Mouse (Mus musculus) lung, postnatal 0 days (tissue): ENCODE data around the gene Itgb4. TPM values are rescaled to one million over a fixed set of nuclear protein-coding genes. Genes with fewer than 3 reads are reported as not detected.

ENCODE experiments used
- ATAC-seq: fragments of 200-750 bp; cut with Nextera tagmentation; 2 replicates; pipeline ENCODE4 v1.8.0; 2017; ENCODE audit warnings: moderate library complexity
- DNase-seq: peaks from one replicate; pipeline ENCODE4 v3.0.0-alpha.2; 2016; ENCODE audit warnings: low spot score
- H3K27ac ChIP-seq: fragments of 300-500 bp; sonication (generic); 2 replicates; pipeline ENCODE4 v1.5.1; 2014; ENCODE audit warnings: antibody characterized with exemption, mild to moderate bottlenecking, low read length, mixed read lengths
- H3K27me3 ChIP-seq: fragments of 300-500 bp; sonication (generic); replicated peaks from 2 replicates; pipeline ENCODE4 v1.6.1; 2014; ENCODE audit warnings: low read length, mixed read lengths; ENCODE audit not compliant: insufficient read depth
- H3K36me3 ChIP-seq: fragments of 300-500 bp; sonication (generic); 2 replicates; pipeline ENCODE4 v1.6.1; 2014; ENCODE audit warnings: low read length, mixed read lengths; ENCODE audit not compliant: insufficient read depth
- H3K4me1 ChIP-seq: fragments of 300-500 bp; sonication (generic); 2 replicates; pipeline ENCODE4 v1.6.1; 2014; ENCODE audit warnings: antibody characterized with exemption, low read depth, low read length, mixed read lengths; ENCODE audit not compliant: insufficient read depth
- H3K4me2 ChIP-seq: fragments of 300-500 bp; sonication (generic); replicated peaks from 2 replicates; pipeline ENCODE4 v1.6.1; 2014; ENCODE audit warnings: low read depth, mild to moderate bottlenecking, low read length, moderate library complexity, mixed read lengths
- H3K4me3 ChIP-seq: fragments of 300-500 bp; sonication (generic); 2 replicates; pipeline ENCODE4 v1.5.1; 2014; ENCODE audit warnings: low read depth, low read length
- H3K9ac ChIP-seq: fragments of 300-500 bp; sonication (generic); replicated peaks from 2 replicates; pipeline ENCODE4 v1.6.1; 2014; ENCODE audit warnings: low read depth, mild to moderate bottlenecking
- H3K9me3 ChIP-seq: fragments of 300-500 bp; sonication (generic); 2 replicates; pipeline ENCODE4 v1.6.1; 2016; ENCODE audit warnings: low read length, mixed read lengths
- CTCF ChIP-seq: IDR thresholded peaks from 2 replicates; pipeline ENCODE4 v1.5.1; 2016; ENCODE audit warnings: antibody characterized with exemption, mild to moderate bottlenecking
- EP300 ChIP-seq: IDR thresholded peaks from 2 replicates; pipeline ENCODE4 v1.6.1; 2016; ENCODE audit warnings: antibody characterized with exemption, mild to moderate bottlenecking, control low read depth
- WGBS: fragments of 180-500 bp; shearing (Covaris S2); extraction: QIAGEN DNeasy Blood & Tissue Kit; methylation state at CpG from one replicate; pipeline ENCODE4 v1.1.7; 2014; 5-methylcytosine and 5-hydroxymethylcytosine counted together
- polyA plus RNA-seq: library from polyadenylated mRNA; unstranded; fragments of >200 nt; fragmentation: Nextera tagmentation; extraction: Ambion mirVana; gene quantifications from 2 replicates; pipeline ENCODE4 v1.2.1, GENCODE M21; 2015

Gene Itgb4
- polyA plus RNA-seq, 1 experiment from 2014 or later: 4.2 TPM

DNA sequence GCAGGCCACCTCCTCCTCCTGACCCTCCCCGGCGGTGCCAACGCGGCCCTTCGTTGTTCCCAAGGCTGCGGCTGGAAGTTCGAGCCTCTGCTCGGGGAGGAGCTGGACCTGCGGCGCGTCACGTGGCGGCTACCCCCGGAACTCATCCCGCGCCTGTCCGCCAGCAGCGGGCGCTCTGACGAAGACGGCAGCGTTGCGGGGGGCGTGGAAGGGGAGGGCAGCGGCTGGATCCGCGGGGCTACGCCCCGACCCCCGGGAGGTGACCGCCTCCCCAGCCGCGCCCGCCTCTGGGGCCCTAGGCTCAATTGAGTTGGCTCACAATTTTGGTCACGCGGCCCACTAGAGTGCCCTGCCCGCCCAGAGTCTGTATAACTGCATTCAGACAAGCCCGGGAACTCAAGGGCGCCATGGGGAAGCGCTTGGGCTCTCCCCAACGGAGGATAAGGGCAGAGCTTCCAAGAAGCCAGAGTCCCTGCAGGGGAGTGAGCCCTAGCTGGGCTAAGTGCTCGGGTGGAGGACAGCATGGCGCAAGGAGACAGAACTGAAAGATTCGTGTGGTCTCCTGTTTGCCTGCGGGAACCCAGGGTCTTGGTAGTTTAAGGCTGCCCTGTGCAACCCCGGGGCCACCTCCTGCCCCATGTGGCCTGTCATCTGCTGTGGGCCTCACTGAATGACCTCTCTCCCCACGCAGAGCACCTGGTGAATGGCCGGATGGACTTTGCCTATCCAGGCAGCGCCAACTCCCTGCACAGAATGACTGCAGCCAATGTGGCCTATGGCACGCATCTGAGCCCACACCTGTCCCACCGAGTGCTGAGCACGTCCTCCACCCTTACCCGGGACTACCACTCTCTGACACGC, 30.6 kb downstream of the Itgb4 start:
- TF ChIP-seq CTCF: peak; percentile 83
- TF ChIP-seq EP300: no peak
- Histone ChIP-seq H3K9me3 (no peaks in the 10 kb centered on the region), H3K36me3 (0 out of 2 replicates have a peak, but pooled peaks cover 9% of the 10 kb centered on the region), H3K4me2 (peak overlapping the region; percentile 52), H3K4me1 (peaks cover 7% of the 10 kb centered on the region; the same call in 1 of the 2 replicates), H3K27me3 (0 out of 2 replicates have a peak, but pooled peaks cover 3% of the 10 kb centered on the region), H3K4me3 (peak overlapping the region; percentile 22), H3K9ac (peak overlapping the region; percentile 36; the same call in 1 of the 2 replicates), H3K27ac (no peak overlapping the region; the same call in 1 of the 2 replicates)
- DNase-seq (peak; percentile 94), ATAC-seq (peak; percentile 93)
- 5% methylated on average over 43 of the region's 54 CpGs for WGBS

DNA sequence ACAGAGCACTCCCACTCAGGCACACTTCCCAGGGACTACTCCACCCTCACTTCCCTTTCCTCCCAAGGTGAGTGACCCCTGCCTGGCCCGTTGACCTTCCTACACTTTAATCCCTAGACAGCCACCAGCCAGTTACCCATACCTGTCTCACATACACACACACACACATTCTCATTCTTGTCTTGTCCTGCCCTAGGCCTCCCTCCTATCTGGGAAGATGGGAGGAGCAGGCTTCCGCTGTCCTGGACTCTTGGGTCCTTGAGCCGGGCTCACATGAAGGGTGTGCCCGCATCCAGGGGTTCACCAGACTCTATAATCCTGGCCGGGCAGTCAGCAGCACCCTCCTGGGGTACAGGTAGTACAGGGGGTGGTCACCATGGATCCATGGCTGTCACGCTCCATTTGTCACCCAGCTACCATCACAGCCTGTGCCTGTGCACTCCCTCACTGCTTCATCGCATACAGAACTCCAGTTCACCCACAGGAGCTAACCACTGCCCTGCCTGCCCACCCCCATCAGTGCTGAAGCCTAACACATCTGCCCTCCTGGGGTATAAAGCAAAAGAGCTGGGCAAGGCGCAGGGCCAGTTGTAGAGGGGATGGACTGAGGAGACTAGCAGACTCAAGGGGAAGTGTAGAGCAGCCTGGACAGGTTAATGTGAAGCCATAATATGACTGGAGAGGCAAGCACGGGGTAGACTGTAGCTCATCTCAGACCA, 31.4 kb downstream of the Itgb4 start:
- H3K4me1 ChIP-seq: peaks cover 7% of the 10 kb centered on the region; the same call in 1 of the 2 replicates
- 68% methylated on average over 9 of the region's 9 CpGs for WGBS
- no peak overlapping the region for H3K27ac ChIP-seq
- ATAC-seq (no peak), DNase-seq (peak; percentile 19)
- H3K4me3 ChIP-seq: no peak overlapping the region
- H3K9ac ChIP-seq: no peak overlapping the region
- no peaks in the 10 kb centered on the region for H3K27me3 ChIP-seq
- peak overlapping the region; percentile 52 for H3K4me2 ChIP-seq
- H3K36me3 ChIP-seq: 0 out of 2 replicates have a peak, but pooled peaks cover 9% of the 10 kb centered on the region
- no peaks in the 10 kb centered on the region for H3K9me3 ChIP-seq
- no peak for TF ChIP-seq CTCF

DNA sequence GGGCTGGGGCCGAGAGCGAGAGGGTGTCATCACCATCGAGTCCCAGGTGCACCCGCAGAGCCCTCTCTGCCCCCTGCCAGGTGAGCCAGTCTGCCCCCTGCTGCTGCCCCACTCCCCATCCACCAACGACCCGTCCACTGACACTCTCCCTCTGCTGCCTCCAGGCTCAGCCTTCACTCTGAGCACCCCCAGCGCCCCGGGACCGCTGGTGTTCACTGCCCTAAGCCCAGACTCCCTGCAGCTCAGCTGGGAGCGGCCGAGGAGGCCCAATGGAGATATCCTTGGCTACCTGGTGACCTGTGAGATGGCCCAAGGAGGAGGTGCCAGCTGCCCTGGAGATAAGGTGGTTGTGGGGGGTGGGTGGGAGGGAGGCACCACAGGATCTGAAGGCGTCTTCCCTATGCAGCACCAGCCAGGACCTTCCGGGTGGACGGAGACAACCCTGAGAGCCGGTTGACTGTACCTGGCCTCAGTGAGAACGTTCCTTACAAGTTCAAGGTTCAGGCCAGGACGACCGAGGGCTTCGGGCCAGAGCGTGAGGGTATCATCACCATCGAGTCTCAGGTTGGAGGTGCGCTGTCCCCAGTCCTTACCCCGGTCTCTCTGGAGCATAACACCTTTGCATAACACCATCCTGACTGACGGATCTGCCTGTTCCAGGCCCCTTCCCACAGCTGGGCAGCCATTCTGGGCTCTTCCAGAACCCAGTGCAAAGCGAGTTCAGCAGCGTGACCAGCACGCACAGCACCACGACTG, 32.8 kb downstream of the Itgb4 start:
- Histone ChIP-seq H3K4me3 (no peak overlapping the region), H3K9me3 (no peaks in the 10 kb centered on the region), H3K27me3 (no peaks in the 10 kb centered on the region), H3K9ac (no peak overlapping the region), H3K36me3 (0 out of 2 replicates have a peak, but pooled peaks cover 9% of the 10 kb centered on the region), H3K4me1 (peaks cover 7% of the 10 kb centered on the region; the same call in 1 of the 2 replicates), H3K27ac (no peak overlapping the region), H3K4me2 (no peak overlapping the region)
- ATAC-seq: no peak
- DNase-seq: no peak
- TF ChIP-seq CTCF (no peak), EP300 (no peak)
- WGBS: 85% methylated on average over 28 of the region's 28 CpGs

DNA sequence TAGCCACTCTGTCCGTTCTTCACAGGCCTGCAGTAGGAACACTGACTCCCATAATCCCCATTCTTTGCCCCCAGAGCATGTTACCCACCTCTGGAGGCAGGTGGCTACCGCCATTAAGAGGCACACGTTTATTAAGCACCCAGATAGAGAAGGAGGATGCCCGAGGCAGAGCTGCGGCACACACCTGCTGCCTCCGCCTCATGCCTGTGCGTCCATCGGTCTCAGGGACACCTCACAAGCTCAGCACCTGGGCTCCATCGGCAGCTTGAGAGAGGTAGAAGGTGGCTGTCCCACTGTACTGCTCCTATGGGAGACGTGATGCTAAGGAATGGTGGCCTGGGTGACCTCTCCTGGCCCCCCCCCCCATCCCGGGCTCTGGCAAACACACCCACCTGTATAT, 33.9 kb downstream of the Itgb4 start:
- H3K27ac ChIP-seq: no peak overlapping the region
- WGBS: 86% methylated on average over 11 of the region's 11 CpGs
- H3K27me3 ChIP-seq: no peaks in the 10 kb centered on the region
- no peak overlapping the region for H3K4me3 ChIP-seq
- no peak for ATAC-seq
- H3K4me1 ChIP-seq: peaks cover 9% of the 10 kb centered on the region; the same call in 1 of the 2 replicates
- DNase-seq: no peak
- no peak overlapping the region for H3K4me2 ChIP-seq
- H3K9me3 ChIP-seq: no peaks in the 10 kb centered on the region
- no peak for TF ChIP-seq EP300
- TF ChIP-seq CTCF: no peak
- 0 out of 2 replicates have a peak, but pooled peaks cover 9% of the 10 kb centered on the region for H3K36me3 ChIP-seq
- no peak overlapping the region for H3K9ac ChIP-seq

DNA sequence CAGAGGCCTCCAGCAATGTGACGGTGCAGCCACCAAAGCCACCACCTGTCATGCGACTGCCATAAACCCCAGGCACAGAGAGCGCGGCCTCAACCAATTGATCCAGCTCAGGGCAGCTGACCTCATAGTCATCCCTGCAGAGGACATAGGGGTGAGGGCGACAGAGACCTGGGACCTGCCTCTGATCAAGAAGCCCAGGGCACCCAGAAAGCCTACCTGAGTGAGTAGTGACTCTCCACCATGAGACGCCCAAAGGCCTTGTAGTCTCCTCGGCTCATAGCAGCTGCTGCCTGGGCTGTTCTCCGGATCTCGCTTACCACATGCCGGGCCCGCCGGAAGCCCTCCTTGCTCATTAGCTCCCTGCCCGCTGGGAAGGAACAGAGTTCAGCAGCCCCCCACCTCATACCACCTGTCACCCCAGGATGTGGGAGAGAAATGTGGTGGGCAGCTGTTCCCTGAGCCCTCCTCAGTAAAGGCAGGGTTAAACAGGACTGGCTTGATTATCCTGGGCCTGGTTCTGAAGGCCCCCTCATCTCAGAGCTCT, 34.4 kb downstream of the Itgb4 start:
- Histone ChIP-seq H3K4me3 (no peak overlapping the region), H3K4me1 (peaks cover 9% of the 10 kb centered on the region; the same call in 1 of the 2 replicates), H3K4me2 (no peak overlapping the region), H3K36me3 (0 out of 2 replicates have a peak, but pooled peaks cover 9% of the 10 kb centered on the region), H3K27ac (no peak overlapping the region), H3K9ac (no peak overlapping the region), H3K9me3 (no peaks in the 10 kb centered on the region), H3K27me3 (no peaks in the 10 kb centered on the region)
- WGBS: 90% methylated on average over 13 of the region's 13 CpGs
- no peak for TF ChIP-seq CTCF
- no peak for TF ChIP-seq EP300
- no peak for ATAC-seq
- no peak for DNase-seq
